Mouse (Mus musculus): ENCODE measurements around the gene Col25a1.

GRCm38 (mm10) chr3:130387156-130387555 is 255.9 kb downstream of the Col25a1 start:
- no peak for TF ChIP-seq CTCF (IDR thresholded peaks at IDR 0.05; ENCODE audit: low read depth, low read length)
- TF ChIP-seq POLR2A (IDR thresholded peaks at IDR 0.05; ENCODE audit: borderline replicate concordance, low read depth, low read length): no peak
